ENCODE assay signal across 11 mouse cellular contexts in genomic region chr5:66953971-66954644, GRCm38 (mm10).
DNase-seq lines count a peak whose midpoint lies in the region; ATAC-seq and TF ChIP-seq lines count a peak whose summit lies in the region.
"Had no signal": no experiment of that assay in that cellular context is flagged by ENCODE, and none has a peak within 500 bp of the region (broad histone marks: within the 10 kb centered on the region; RNA-seq: fewer than 3 reads in every experiment).

No protein-coding gene starts in this region.

- no peak for TF ChIP-seq CTCF in kidney, postnatal 0 days (IDR thresholded peaks at IDR 0.05; ENCODE audit: low read depth)

- H3K36me3 ChIP-seq in kidney, postnatal 0 days (ENCODE audit: insufficient read depth, low read length), result no peaks in the 10 kb centered on the region

- H3K4me1 ChIP-seq in kidney, postnatal 0 days (replicated peaks; ENCODE audit: insufficient read depth, low read length), result 0 out of 2 replicates have a peak, but pooled peaks cover 4% of the 10 kb centered on the region

- H3K4me3 ChIP-seq in kidney, postnatal 0 days (replicated peaks; ENCODE audit: low read depth, low read length), result no peak overlapping the region

- WGBS in kidney, postnatal 0 days, result 75% methylated on average over 7 of the region's 7 CpGs

- DNase-seq in kidney, postnatal 0 days (ENCODE audit: low spot score), result no peak
- DNase-seq in kidney, adult 9 months, result no peak
- DNase-seq in brain, embryonic 18.5 days (ENCODE audit: low read depth, low spot score), result peak; percentile 65
- peak; percentile 60 to 73 for DNase-seq in cerebellum, postnatal 10 days
- peak; percentile 65 to 69 for DNase-seq in layer of hippocampus, adult 8-10 months (ENCODE audit: low spot score in 2 of 2)
- no peak for DNase-seq in retina, embryonic 14.5 days (ENCODE audit: low spot score)
- no peak for DNase-seq in B cell, adult 2 months
- DNase-seq: heart, postnatal 14 days; kidney, adult 18-20 months; lung, adult 2 months; thymus, postnatal 25 days had no signal

- no peak overlapping the region for H3K4me2 ChIP-seq in kidney, postnatal 0 days (ENCODE audit: low read length)

- no peak overlapping the region for H3K9ac ChIP-seq in kidney, postnatal 0 days (ENCODE audit: low read depth, low read length)

- peak overlapping the region; percentile 64 for H3K27ac ChIP-seq in kidney, postnatal 0 days

- no peaks in the 10 kb centered on the region for H3K27me3 ChIP-seq in kidney, postnatal 0 days (ENCODE audit: insufficient read depth, low read length)

- no peak for ATAC-seq in kidney, postnatal 0 days (replicated peaks; ENCODE audit: low FRiP score, low read depth)

- H3K9me3 ChIP-seq in kidney, postnatal 0 days (replicated peaks; ENCODE audit: low read length), result no peaks in the 10 kb centered on the region

Comparison
In these comparisons a context has a peak if more than half of its experiments do, and no peak if none do; other contexts are left out.
1. DNase-seq: peak in brain, embryonic 18.5 days (single experiment), cerebellum, postnatal 10 days (2 of 2) and layer of hippocampus, adult 8-10 months (2 of 2); none in kidney, postnatal 0 days (single experiment), kidney, adult 9 months (single experiment), retina, embryonic 14.5 days (single experiment) and B cell, adult 2 months (0 of 2).